Mouse (Mus musculus): ENCODE measurements at regions not wholly inside any gene's neighbourhood (a gene's known extent, or its start where the extent isn't known, plus 50 kb on each side); places are given as distances from the start of the nearest gene placed in this dataset.

DNA sequence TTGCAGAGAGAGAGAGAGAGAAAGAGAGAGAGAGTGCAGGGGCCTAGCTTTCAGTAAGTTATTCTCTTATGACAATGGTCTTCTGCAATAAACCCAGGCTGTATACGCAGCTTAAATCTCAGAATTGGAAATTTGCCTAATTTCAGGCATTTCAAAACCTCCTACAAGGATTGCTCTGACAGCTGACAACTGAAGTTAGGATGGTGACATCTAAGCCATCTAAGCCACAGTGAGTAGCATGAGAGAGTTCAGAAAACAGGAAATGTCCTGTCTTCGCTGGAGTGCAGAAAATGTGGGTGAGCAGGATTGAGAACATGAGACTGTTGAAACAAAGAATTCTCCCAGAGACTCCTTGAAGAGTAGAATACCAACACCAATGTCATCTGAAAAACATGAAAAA lies 56.8 kb downstream of the Fam110c start:
- CTCF ChIA-PET: no interaction called here

DNA sequence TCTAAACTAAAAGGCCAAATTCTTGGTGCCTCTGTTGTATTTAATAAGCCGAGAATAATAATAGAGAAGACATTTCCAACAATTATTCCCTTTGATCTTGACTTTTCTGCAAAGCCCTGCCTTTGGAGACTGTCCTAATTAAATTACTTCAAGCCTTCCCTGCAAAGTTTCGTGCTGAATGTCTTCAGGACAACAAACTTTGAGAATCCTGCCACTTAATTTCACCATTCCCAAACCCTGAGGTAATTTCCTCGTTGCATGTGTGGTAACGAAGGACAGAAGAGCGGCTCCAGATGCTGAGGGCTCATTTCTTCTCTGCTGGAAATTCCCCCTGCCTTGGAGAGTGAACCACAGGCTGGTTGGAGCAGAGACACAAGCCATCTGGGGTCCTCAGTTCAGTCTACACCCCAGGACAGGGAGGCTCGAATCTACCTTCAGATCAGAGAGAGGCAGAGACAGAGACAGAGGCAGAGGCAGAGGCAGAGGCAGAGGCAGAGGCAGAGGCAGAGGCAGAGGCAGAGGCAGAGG lies 60.9 kb downstream of the Fam110c start:
- CTCF ChIA-PET: no interaction called here

DNA sequence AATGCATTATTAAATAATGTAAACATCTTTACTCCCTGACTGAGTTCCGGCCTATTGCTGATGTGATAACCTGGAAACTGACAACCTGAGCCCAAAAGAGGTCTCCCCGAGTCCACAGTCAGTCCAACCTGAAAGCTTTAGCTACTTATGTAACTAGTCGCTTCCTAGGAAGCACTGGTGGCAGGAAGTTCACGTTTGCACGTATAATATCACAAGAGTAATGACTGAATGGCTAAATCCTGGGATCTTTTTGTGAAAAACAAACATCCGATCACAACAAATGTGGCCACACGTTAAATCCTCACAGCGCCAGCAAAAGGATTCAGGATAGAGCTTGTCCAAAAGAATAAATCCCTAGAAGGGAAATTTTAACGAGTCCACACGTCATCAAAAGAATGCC lies 62.7 kb downstream of the Fam110c start:
- CTCF ChIA-PET: no interaction called here

DNA sequence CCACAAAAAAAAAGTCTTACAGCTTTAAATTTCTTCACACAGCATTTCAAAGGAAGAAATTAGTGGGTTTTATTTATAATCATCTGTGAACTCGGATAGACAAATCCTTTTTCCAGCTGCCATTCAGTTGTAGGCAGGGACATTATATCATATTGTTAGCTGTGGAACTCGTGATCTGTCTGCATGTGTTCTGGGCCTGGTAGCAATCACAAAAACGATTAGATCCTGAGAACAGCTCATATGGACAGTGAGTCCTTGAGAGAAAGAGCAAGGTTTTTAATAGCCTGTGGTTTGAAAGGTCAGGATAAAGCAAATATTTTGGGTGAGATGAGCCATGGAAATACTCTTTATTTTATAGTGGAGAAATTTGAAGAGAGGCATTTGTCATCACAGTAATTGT lies 63.2 kb downstream of the Fam110c start:
- CTCF ChIA-PET: no interaction called here

DNA sequence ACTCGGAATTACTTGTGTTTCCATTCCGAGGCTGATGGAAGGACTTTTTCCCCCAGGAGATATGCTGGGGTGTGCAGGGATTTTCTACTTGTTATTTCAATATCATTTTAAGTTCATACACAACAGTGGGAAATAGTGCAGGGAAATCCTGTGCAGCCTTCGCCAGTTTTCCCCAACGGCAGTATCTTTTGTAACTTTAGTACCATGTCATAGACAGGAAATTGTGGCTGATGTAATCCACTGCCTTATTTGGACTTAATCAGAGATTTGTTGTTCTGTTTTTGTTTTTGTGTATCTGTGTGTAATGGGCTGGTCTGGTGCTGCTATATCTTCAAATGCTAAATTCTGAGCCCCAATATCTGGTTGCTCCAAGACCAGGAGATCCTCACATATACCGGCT lies 63.8 kb downstream of the Fam110c start:
- CTCF ChIA-PET: no interaction called here

DNA sequence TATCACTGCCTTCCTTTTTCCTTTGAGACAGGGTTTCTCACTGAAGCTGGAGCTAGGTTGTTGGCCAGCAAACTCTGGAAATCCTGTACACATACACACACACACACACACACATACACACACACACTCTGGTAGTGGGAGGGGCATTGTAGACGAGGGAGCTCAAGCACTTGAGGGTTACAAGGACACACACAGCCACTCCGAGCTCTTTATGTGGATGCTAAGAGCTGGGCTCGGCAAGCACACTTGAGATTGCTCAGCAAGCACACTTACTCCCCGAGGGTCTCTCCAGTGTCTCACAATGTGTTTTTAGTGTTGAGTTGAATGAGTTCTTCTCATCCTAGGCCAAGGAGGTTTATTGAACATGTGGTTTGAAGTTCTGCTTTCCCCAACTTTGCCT lies 66.2 kb downstream of the Fam110c start:
- CTCF ChIA-PET: no interaction called here

DNA sequence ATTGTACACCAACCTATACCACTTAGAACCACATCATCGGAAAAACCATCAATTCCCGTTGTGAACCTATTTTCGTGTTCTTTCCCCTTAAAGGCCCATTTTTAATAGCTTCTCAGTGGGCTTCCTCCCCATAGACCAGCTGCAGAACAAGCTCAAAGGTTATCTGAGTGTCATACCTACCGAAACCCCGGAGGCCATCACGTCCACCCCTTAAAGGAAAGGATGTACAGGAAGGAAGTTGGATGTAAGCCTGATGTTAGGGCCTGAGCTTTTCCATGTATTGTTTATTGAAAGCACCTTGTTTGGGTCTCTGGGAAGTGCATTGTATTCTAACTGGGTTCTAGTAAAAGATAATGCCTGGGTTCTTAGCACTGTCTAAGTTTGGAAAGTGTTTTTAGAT lies 69.6 kb downstream of the Fam110c start:
- CTCF ChIA-PET: no interaction called here

DNA sequence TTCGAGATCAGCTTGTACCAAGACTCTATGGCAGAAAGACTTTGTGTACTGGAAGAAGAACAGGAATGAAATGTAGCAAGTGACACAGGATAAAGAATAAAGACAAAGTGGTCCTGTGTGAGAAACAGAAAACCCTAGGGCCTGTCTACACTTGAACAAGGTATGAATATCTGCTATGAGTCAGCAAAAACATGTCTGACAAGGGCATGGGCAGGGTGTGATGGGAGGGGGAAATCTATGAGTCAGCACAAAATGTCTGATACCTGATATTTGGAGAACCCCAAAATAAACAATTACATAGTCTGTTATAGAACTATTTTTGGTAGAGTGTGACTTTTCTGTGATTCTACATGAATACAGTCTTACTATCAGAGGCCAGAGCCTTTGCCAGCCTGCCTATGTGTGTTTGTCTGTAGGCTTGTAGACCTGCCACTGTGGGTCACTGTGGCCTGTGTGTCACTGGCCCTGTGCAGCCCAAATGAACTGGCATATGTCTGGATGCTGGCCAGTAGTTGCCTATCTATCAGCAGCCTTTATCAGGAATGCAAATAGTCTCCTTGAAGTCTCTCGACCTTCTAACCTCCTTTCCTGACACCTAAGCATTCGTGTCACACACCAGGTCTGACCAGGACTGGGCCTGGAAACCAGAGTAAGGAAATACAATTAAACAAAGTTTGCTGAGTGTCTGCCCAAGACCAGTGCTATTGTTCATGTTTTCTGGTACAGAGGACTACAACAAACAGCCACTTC lies 71.5 kb downstream of the Fam110c start:
- CTCF ChIA-PET: no interaction called here

DNA sequence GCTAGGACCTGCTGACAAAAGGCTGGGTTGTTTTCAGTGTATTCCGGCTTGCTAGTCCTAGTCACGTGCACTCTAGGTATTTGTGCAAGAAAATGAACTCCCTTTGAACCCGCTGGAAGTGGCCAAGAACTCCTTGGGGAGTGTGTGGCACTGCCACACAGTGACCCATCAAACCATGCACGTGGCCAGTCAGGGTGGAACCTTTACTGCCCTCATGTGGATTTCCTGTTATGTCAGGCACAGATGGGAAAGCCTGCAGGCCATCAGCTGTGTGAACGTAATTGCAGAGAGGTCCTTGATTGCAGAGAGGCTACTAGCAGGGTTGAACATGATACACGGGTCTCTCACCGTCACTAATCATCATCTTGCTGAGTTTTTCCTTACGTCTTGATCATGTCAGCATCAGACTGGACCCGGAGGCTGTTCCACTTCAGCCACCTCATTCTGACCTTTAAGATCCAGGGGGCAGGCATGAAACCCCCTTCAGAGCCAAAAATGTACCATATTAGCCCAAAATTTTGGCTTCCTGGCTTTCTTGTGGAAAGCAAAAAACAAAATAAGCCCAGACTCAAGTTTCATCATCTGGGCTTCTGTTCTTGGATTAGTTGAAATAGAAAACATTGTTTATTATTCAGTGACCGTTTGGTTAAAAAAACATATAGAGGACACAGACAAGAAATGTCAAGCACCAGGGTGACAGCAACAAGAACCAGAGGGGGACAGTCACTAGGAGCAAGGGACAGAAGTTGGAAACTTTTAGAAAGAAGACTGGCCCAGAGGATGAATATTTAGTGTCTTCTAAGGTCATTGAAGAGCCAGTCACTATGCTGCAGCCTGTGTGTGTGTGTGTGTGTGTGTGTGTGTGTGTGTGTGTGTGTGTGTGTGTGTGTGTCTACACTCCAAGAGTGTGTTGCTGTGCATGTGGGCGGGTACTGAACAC lies 75.0 kb downstream of the Fam110c start:
- CTCF ChIA-PET: interaction anchor here (0.9 kb wide), 1 partner anchor 736 kb away, joined by 3 read pairs; no protein-coding TSS in a partner anchor

DNA sequence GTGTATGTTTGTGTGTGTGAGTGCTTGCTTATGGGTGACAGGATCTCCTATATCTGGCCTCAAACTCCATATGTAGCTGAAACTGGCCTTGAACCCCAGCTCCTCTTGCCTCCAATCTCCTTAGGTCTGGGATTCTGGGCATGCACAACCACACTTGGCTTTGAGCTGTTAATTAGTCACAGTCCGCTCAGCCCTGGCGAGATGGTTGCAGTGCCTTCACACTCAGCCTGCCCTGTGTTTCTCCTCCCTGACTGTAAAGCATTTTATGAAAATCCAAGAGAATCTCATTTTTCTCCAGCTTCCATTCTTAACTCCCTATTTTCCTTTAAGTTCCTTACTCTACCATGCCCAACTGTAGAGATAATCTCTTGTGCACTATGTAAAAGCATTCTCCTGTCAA lies 80.1 kb downstream of the Fam110c start:
- CTCF ChIA-PET: interaction anchor here (0.6 kb wide), 1 partner anchor 222 kb away, joined by 4 read pairs; no protein-coding TSS in a partner anchor

DNA sequence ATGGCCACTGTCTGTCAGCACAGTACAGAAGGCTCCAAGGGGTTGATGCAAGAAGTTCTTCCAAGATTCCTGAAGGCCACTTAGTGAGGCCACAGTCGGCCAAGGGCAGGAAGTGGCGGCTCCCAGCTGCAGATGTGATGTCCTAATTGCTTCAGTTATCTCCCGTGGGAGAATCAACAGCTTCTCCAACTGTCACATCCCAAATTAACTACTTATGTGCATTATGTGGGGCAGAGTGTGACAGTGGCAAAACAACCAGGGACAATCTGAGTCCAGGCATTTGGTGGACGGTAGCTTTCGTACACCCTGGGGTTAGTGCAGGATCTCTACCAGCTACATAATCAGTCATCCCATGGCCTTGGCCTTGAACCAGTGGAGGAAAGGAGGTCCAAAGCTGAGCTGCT lies 80.9 kb downstream of the Fam110c start:
- CTCF ChIA-PET: no interaction called here

DNA sequence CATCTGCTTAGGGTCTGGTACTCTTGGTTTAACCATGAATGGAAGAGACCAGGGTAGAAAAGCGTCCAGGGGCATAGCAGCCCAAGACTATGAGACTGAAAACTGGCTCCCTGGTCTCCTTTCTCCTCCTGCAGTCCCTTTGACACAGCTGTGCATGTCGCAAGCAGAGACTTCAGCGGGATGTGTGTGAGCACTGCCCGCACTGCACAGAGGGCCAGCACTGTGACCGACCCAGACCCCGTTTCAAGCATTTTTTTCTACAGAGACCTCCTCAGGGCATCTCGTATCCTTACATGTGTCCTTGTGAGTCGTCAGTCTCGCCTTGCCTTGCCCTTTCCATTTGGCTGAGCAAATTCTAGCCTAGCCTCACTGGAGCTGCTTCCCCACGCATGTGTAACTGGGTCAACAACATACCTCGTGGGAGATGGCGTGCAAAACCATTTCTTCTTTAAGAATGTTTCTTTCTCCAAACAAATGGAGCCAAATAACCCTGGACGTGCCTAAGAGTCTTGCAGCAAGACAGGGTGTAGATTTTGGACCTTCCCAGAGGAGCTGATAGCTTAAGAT lies 82.6 kb downstream of the Fam110c start:
- CTCF ChIA-PET: no interaction called here

DNA sequence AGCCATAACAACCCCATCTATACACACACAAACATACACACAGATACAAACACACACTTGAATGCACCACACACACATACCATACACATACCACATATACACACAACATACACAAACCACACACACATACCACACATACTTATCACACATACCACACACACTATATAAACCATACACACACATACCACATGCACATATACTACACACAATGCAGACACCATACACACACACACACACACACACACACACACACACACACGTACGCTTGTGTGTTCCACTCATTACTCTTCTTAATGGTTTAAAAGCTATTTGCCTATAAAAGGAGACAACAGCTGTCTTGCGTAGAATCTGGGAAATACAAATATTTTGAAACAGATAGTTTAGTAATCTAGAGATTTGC lies 83.1 kb upstream of the Gm6993 start:
- CTCF ChIA-PET: interaction anchor here (0.6 kb wide), 1 partner anchor 491 kb away, joined by 3 read pairs; no protein-coding TSS in a partner anchor

DNA sequence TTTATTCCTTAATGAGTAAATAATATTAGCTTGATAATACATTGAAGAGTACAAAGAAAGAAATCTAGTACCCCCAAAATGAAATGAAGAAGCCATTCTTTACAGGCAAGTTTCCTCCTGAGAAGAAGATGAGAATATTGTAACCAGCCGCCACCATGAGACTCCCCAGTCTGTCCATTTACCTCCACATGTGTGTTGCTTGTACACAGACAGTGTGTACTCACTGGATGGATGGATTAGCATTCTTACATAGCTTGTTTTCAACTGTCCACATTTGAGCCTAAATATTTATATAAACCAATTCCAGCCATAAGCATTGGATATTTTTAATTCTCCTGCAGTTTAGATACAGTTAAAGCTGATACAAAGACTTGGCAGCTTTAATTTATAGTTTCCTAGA lies 82.7 kb upstream of the Gm6993 start:
- CTCF ChIA-PET: interaction anchor here (0.6 kb wide), 1 partner anchor 491 kb away, joined by 3 read pairs; no protein-coding TSS in a partner anchor

DNA sequence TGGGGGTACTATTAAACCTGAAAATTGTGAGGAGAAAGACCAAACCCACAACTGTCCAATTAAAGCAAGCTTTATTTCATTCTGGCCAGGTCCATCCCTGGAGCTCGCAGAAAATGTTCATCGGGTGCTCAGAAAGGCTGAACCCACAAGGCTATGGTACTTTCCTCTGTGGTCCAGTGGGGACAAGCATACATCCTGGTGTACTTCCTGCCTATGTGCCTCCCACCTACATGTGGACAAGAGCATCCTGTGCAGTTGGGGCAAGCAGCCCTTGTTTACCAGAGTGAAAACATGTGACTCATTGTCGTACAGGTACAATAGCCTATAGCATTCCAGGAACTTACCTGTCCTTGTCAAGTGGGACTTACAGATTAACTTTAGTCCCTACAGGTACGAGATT lies 81.7 kb upstream of the Gm6993 start:
- CTCF ChIA-PET: no interaction called here

DNA sequence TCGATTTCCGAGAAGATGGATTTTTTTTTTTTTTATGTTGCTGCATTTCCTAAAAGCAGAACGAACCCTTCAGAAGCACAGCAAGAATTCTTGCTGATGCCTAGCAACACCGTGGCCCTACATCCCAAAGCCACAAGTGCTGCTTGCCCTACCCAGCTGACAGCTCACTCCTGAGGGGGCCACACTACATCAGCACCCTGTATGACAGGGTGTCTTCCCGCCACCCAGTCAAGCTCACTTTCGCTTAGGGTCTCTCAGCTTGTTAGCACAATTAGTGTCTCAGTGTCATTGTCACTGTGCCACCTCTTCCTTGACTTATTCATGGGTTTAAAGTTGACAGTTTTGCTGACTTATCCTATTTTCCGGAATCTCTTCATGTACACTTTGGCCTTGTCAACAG lies 81.2 kb upstream of the Gm6993 start:
- CTCF ChIA-PET: no interaction called here

DNA sequence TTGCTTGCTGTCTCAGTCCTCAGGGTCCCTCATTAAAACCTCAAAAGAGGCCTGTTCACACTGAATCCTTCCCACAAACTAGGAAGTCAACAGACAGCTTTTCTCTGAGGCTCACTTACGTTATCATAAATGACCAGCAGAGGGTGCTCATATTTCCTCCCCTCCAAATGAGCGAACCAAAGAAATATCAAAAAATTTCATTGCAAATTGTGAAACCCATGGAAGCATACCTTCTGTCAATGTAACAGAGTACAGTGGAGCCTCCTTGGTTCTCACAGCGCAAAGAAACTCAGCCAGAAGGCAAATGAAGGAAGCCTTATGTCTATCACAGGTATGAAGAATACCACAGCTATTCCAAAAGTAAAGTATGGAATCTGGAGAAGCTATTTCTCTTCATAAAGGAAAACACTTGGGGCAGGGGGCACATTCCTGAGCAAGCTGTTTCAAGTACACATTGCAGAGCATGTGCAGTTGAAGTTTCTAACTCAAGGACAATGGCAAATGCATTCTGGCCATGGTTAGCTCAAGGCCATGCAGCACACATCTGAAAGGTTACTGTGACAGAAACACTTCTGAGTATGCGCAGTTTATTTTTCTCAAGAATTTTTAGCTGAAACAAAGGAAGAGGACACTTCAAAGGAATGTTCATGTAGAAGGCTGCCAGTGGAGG lies 72.2 kb upstream of the Gm6993 start:
- CTCF ChIA-PET: no interaction called here

DNA sequence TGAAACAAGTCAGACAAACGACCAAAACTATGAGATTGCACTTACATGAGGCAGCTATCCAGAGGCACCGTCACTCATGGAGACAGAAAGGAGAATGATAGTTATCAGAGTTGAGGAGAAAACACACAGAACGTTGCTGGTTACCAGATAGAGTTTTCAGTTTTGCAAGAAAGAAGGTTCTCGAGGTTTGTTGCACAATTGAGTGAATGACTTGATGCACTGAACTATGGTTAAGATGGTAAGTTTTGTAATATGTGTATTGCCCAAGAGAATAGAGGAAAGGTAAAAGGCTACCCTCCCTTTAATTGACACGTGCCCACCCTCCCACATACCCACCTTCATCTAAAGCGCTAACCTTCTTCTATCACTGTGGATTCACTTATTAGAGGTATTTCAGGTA lies 70.5 kb upstream of the Gm6993 start:
- CTCF ChIA-PET: no interaction called here

DNA sequence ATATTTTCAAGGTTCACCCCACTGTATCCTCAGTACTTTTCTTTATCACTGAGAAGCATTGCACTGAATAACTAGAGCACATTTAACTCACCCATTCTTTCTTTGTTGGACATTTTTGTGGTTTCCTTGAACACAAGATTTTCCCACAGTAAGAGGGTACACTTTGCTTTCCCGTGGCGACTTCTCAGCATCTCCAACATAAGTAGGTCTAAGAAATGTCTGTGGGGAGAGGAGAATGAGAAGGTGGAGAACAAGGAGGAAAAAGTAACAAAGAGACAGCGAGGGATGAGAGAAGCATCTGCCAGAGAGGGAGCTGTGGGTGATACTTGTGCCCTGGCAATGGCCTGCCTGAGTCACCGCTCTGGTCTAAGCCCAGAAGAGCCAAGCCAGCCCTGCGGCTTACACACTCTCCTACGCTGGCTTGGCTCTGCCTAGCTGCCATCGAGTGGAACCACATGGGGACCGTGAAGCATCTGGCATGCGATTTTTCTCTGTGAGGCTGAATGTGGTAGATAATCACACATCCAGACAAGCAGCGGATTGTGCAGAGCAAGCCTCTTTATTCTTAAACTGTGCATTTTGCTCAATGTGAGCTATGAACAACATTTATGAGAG lies 69.9 kb upstream of the Gm6993 start:
- CTCF ChIA-PET: no interaction called here

DNA sequence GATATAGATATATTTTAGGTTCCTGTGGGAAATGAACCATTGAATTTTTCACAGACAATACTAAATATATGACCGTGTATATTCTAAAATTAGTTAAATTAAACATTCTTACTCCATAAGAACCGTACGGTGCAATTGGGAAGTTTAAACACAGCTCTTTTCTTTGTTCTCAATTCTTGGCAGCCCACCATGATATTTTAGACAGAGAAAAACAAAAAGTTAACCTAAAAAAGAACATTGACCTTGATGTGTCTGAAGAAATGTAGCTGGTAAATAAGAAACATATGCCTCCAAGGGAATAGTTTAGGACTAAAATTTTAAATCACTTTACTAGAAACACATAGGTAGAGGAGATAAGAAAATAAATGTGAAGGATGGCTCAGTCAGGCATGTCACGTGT lies 68.6 kb upstream of the Gm6993 start:
- CTCF ChIA-PET: no interaction called here

Measured in spleen, embryonic (tissue).